Mouse (Mus musculus) MN1 (cell line): Measurements from ENCODE around the gene Yaf2.
A peak's percentile ranks its signal among the peaks of the same experiment; 100 is the strongest.
"Not testable (repeated sequence)": the region's sequence is repeated elsewhere in the genome, so short reads cannot be mapped to it uniquely, and the experiment has no call there.

Experiments
- DNase-seq: peaks from one replicate; pipeline ENCODE4 v3.0.0-alpha.2; 2016; ENCODE audit warnings: low spot score

Gene Yaf2

DNA sequence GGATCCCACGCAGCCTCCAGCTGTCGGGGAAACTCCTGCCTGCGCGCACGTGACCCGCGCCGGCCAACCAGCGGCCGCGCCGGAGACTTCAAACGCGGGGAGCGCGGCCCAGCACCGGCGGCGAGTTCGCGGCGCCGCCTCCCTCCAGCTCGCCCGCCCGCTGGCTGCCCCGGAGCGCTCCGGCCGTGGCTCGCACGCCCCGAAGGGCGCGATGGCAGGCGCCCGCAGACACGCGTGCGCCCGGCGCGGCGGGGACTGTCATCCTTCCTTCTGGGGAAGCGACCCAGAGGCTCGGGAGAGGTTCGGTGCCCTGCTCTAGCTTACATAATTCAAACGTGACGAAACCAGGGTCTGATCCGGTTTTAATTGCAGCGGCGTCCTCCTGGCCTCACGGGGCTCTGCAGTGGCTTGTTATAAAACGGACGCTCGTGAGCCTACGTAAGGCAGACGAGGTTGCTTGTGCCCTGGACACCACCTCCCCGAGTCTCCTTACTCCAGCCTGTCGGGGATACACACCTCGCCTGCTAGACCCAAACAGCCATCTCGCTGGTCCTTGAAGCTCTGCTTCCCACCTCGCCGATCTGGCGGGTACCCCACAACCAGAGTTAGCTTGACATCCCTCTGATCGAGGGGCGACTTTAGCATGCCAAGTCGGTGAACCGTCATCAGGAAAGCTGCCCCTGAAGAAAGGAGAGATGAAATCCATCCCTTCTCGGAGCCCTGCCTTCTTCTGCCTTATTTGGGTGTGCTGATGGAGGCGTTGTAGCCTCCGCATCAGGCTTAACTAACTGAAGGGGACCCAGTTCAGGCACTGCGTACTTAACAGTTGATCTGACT is at the start of gene Yaf2:
Gene Yaf2, minus strand, starts transcription at position 11 of the 837 bp plus-strand sequence.
- DNase-seq, result peak; percentile 95

GRCm38 (mm10) chr15:93381337-93381736 is 44.6 kb upstream of the Yaf2 start:
- no peak for DNase-seq

DNA sequence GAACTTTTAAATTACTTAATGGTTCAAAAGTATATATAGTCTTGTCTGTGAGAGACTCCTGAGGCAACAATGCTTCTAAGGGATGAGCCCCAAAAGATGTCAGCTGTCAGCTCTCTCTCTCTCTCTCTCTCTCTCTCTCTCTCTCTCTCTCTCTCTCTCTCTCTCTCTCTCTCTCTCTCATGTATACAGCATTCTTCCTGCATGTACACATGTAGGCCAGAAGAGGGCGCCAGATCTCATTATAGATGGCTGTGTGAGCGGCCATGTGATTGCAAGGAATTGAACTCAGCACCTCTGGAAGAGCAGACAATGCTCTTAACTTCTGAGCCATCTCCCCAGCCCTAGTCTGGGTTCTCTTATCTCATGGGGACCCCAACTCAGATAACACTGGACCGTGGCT is 42.4 kb upstream of the Yaf2 start:
- DNase-seq, result no peak

DNA sequence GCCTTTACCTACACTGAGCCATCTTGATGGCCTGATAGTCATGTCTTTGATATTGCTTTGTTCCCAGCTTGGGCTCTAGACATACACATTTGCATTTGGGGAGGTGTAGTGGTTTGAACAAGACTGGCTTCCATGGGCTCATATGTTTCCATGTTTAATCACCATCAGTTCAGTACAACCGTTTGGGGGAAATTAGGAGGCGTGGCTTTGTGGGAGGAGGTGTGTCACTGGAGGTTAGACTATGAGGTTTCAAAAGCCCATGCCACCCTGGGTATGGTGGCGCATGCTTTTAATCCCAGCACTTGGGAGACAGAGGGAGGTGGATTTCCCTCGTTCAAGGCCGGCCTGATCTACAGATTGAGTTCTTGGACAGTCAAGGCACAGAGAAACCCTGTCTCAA is 39.0 kb upstream of the Yaf2 start:
- DNase-seq, result no peak

DNA sequence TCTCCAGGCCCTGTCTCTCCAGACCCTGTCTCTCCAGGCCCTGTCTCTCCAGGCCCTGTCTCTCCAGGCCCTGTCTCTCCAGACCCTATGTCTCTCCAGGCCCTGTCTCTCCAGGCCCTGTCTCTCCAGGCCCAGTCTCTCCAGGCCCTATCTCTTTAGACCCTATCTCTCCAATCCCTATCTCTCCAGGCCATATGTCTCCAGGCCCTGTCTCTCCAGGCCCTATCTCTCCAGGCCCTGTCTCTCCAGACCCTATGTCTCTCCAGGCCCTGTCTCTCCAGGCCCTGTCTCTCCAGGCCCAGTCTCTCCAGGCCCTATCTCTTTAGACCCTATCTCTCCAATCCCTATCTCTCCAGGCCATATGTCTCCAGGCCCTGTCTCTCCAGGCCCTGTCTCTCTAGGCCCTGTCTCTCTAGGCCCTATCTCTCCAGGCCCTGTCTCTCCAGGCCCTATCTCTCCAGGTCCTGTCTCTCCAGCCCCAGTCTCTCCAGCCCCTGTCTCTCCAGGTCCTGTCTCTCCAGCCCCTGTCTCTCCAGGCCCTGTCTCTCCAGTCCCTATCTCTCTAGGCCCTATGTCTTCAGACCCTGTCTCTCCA is 35.9 kb upstream of the Yaf2 start:
- not testable (repeated sequence) for DNase-seq

- DNase-seq, result no peak
Observed at GRCm38 (mm10) chr15:93371838-93372237, 35.1 kb upstream of the Yaf2 start.

- DNase-seq, result no peak
Observed at GRCm38 (mm10) chr15:93368558-93368957, 31.8 kb upstream of the Yaf2 start.

DNA sequence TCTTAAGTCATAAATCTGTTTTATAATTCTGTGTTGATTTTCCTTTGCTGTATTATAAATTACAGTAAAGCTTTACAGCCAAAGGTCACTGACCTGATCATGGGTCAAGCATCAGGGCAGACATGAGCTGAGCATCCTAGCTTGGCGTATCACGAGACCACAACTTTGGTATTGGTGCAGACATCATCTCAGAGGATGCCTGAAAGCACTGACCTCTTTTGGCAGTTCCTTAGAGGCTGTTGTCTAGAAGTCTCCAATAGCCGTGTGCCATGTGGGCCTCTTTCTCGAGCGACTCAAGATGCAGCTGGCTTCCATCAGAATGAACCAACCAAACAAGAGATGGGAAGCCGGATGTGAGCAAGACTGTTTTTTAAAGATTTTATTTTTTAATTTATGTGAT is 28.8 kb upstream of the Yaf2 start:
- DNase-seq, result no peak

DNA sequence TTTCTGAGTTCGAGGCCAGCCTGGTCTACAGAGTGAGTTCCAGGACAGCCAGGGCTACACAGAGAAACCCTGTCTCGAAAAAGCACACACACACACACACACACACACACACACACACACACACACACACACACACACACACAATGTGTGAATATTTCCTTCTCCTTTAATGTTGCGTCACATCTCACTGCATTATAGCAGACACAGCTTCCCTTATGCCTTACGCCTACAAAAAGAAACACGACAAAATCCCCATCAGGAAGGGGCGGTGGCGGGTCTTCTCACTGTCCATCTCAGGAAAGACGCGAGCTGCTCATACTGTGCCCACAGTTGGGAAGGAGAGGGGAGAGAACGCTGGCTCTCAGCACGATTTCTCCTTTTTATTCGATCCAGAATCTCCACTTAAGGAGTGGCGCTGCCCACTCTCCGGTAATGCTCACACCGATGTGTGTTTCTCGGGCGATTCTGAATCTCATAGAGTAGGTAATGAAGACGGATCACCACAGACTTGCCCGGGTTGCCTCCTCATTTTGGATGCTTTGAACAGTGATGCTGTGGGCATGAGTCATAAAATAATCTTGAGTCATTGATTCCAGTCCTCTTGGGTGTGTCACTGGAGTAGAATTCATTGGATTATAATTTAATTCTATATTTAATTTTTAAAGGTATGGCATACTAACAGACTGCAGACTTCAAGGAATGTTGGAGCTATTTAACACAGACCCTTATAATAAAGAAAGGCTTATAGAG is 21.8 kb upstream of the Yaf2 start:
- no peak for DNase-seq

GRCm38 (mm10) chr15:93340630-93341379 is 4.1 kb upstream of the Yaf2 start:
- peak; percentile 26 for DNase-seq

DNA sequence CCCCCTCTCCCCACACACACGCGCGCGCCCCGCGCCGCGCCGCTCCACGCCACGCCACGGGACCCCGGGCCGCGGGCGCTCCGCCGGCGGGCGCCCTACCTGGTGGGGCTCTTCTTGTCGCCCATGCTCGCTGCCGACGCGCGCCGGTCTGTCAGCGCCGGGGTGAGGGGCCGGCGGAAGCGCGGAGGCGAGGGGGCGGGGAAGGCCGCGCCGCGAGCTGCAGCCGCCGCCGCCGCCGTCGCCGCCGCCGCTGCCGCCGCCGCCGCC is 144 bp downstream of the Yaf2 start:
- no peak for DNase-seq

DNA sequence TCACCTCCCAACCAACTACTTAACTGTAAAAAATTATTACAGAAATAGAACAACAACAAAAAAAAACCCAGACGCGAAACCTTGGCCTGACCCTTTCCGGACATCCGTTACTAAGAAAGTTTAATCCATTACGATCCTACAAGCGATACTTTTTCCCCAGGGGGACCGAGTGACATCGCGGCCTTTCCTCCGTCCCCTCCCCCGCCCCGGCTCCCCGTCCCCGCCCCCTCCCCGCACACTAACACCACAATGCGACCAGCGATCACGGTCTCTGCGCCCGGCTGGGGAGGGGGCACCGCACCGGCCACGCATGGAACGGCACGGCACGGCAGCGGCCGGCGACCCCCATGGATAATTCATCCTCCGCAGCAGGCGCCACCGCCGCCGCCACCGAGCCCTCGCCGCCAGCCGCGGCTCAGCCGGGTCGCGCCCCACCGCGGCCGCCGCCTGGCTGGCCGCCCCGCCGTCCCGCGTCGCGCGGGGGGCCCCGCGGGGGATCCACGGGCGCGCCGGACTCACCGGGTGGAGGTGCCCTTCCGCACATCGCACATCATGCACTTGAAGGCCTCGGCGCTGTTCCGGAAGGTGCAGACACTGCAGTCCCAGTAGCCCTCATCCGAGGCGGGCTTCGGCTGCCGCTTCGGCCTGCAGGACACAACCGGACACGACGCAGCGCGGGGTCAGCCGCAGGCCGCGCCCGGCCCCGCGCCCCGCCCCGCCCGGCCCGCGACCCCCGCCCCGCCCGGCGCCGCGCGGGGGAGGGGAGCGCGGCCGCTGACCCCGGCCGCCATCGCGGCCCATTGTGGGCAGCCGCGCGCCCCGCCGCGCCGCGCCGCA is 696 bp downstream of the Yaf2 start:
- DNase-seq, result peak; percentile 81

DNA sequence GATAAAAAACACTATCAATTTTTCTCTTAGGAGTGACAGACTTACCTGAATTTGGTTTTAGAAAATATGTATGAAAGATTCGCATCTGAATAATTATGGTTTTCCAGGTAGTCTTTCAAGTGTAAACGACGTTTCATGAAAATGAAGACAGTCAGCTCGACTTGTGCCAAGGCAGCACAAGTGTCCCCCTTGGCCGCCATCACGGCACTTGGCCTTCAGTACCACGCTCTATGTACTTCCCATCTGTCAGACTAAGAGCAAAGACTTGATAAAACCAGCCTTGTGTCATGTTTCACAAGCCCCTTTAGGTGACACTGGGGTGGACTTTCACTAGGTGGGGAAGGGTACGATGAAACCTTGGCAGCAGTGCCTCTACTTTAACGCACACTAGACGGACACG is 5.5 kb downstream of the Yaf2 start:
- DNase-seq, result no peak

DNA sequence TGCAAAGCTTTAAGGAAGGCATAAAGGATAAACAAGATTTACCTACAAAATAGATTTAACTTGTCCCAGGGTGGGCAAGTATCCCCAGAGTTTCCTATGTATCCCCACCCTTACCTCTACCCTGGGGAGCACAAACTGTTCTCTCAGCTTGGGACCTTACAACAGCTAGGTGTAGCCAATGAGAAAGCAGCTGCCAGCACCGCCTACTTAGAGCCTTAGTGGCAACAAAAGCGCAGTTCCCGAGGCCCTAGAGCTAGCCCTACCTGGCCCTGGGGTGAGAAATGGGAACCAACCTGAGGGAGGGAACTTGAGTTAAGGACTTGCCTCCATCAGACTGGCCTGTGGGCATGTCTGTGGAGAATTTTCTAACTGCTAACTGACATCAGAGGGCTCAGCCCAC is 9.5 kb downstream of the Yaf2 start:
- DNase-seq, result no peak

DNA sequence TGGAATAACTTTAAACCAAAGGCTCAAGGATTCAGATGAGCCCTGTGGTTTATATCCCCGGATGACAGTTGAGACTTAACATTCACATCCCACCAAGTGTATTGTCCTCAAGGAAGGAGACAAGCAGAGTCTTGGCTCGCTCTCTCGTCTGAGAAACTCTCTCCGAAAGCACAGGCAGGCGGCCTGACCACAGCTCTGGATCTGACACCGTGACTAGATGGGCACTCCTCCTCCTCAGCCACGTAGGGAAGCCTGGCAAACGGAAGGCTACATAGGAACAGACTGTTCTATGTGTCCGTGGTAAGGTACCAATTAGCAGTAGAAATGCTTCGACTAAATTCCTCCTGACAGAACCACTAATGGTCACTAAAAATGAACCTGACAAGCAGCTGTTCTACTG is 10.1 kb downstream of the Yaf2 start:
- DNase-seq, result no peak

GRCm38 (mm10) chr15:93325360-93325759 is 11.4 kb downstream of the Yaf2 start:
- DNase-seq, result no peak

DNA sequence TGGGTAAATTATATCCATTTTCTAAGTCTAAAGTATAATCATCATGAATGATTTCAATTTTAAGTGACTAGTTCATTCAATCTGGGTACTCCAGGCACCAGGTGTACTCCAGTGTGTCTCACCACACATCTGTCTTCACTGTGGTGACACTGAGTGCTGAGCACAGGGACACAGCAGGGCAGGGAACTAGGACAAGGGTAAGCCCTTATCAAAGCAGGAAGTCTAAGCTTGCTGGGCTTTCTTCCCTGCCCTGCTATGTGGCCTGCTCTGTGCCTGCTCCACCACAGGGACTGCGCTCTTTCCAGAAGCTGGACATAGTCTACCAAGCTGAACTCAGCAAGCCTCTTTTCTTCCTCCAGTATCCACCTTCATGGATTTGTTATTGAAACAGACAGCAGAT is 18.0 kb downstream of the Yaf2 start:
- DNase-seq, result no peak

- not testable (repeated sequence) for DNase-seq
Observed at GRCm38 (mm10) chr15:93310304-93310703, 26.4 kb downstream of the Yaf2 start.

DNA sequence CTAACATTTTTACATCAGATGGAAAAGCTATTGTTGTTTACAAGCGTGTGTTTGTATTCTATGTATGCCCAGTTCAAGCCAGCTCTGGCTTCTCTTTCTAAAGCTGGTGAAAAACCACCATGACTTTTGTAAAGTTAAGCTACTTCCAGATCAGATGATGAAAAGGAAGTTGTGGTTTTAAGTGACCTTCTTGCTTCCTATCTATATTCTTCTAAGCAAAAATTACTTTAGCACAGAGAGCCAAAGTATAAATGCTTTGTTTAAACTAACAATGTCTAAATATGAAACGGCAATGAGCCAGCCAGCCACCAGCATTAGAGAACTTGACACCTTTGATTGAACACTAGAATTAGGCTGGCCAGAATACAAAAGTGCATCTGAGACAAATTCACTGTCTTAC is 38.5 kb downstream of the Yaf2 start:
- no peak for DNase-seq

- no peak for DNase-seq
Observed at GRCm38 (mm10) chr15:93294483-93294882, 42.3 kb downstream of the Yaf2 start.

GRCm38 (mm10) chr15:93288321-93288720 is 48.4 kb downstream of the Yaf2 start:
- no peak for DNase-seq

- DNase-seq, result no peak
Observed at GRCm38 (mm10) chr15:93287628-93288027, 49.1 kb downstream of the Yaf2 start.
